Mouse (Mus musculus): ENCODE results near the gene Mecr. TPM values are rescaled to one million over a fixed set of nuclear protein-coding genes. Genes with fewer than 3 reads are reported as not detected.
"Not testable (repeated sequence)": the region's sequence is repeated elsewhere in the genome, so short reads cannot be mapped to it uniquely, and the experiment has no call there.

Gene Mecr
- total RNA-seq (2021), result 100 to 1,000 TPM in 1 of 2 experiments, 10 to 100 TPM in 1; 94.4 to 162 TPM
- long read RNA-seq, experiment 1, transcript Mecr-201 (10 exons, 1,337 nt), result major isoform, 98 of 109 reads
- long read RNA-seq, experiment 1, partial matches to known transcripts, result 0 of 109 reads
- long read RNA-seq, experiment 1, other reads (novel, unspliced or antisense), result 11 of 109 reads
- long read RNA-seq, experiment 2, transcript Mecr-201 (10 exons, 1,337 nt), result major isoform, 159 of 175 reads
- long read RNA-seq, experiment 2, partial matches to known transcripts, result 4 of 175 reads
- long read RNA-seq, experiment 2, other reads (novel, unspliced or antisense), result 10 of 175 reads

DNA sequence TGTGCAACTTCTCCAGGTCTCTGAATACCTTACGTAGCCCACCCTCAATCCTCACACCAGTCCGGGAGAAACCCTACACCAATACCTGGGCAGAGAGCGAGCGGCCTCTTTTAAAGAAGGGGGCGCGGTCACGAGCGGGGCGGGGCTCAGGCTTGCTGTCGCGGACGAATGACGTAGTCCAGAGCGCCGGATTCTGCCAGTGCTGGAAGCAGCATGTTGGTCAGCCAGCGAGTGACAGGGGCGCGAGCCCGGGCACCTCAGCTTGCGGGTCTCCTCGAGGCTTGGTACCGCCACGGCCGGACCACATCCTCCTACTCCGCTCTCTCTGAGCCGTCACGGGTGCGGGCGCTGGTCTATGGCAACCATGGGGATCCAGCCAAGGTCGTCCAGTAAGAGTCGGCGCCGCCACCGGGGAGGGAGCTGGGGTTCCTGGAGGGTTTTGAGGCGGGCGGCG lies at the start of gene Mecr:
Gene Mecr, plus strand, starts transcription at position 181 of the 454 bp plus-strand sequence.
- DNase-seq (ENCODE audit: low spot score in 2 of 2), result peak; percentile 95 to 97

DNA sequence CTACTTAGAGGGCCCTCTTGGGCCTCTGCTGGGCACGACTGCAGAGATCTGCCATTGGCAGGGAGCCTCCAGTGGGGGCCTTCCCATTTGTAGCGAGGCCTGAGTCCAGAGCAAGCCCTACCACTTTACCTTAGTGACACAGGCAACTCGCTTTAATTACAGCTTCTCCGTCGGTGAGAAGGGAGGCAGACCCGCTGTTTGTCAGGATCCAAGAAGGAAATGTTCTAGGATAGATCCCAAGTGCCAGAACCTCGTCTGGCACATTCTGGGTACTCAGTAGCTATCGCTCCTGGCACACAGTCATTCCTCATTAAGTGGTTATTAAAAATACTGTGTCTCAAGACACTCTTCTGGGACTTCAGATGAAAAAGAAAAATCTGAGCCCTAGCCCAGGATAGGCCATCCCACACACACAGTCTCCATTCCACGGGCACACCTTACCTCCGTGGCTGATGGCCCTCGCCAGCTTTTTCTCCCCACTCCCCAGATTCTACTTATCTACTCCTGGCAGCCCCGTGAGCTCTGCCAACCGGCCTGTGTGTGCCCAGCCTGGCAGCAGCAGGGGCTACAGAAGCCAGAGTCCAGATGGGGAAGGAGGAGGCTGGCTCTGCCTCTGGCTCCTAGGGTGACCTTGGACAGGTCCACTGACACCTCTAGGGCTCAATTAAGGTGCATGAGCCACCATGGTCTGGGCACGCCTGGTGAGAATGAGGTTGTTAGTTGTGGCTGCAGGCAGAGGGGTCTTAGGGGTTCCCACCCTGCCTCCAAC lies 46.8 kb upstream of the Mecr start:
- DNase-seq (ENCODE audit: low spot score in 2 of 2), result no peak

DNA sequence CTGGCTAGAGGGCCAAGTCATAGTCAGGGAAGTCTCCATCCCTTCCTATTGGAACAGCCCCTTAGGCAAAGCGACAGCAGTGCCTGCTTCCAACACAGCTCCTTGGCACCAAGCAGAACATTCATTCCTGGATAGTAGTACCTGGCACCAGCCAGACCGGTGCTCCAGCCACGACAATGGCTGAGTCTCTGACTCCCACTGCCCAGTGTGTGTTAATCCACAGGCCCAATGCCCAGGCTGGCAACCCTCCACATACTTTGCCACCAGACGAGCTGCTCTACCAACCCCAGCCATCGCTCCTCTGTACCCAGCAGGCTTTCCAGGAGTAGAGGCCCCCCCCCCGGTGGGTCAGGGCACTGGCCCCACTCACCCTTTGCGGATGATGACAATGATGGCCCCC lies 45.8 kb upstream of the Mecr start:
- DNase-seq (ENCODE audit: low spot score in 2 of 2), result no peak

DNA sequence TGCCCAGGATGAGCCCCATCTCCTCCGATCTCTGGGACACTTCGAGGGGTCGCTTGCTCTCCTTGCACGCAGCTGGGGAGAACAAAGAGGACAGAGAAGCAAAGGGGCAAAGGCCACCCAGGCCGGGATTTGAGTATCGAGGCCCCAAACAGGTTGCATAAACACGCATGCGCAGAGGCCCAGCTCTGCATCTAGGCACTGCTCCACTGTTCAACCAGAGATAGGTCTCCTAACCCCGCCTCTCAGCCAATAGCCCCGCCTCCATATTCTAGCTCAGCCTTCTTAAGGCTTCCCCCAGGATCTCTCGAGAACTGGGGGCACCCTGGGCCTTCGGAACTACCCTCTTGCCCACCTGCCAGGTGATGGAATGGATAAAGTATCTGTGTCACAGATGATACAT lies 45.4 kb upstream of the Mecr start:
- DNase-seq (ENCODE audit: low spot score in 2 of 2), result no peak

DNA sequence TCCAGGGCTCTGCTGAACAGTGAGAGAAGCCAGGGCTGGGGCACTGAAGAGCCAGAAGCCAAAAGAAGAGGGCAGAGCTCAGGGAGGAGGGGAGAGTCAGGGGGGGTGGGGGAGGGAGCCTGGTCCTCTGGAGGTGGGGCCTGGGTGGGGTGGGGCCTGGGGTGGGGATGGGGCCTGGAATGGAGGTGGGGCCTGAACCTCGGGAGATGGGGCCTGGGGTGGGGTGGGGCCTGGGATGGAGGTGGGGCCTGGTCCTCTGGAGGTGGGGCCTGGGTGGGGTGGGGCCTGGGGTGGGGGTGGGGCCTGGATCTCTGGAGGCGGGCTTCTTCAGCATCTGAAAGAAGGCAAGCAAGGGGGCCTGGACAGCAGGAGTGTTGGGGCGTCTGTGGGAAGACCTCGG lies 44.3 kb upstream of the Mecr start:
- no peak for DNase-seq (ENCODE audit: low spot score in 2 of 2)

DNA sequence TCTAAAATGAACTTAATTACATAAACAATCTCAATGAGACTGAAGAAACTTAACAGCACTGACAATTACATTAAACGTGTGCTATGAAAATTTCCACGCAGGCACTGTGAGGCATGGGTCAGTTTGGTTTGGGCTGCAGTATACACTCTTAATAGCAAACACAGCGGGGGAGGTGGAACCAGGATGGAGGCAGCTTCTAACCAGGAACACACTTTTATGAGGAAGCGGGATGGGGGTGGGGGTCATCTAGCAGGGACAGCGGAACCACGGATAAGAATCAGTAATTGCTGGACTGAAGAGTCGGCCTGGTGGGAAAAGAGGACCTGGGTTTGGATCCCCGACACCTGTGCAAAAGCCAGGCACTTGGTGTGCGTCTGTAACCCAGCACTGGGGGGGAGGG lies 39.4 kb upstream of the Mecr start:
- DNase-seq (ENCODE audit: low spot score in 2 of 2), result no peak

DNA sequence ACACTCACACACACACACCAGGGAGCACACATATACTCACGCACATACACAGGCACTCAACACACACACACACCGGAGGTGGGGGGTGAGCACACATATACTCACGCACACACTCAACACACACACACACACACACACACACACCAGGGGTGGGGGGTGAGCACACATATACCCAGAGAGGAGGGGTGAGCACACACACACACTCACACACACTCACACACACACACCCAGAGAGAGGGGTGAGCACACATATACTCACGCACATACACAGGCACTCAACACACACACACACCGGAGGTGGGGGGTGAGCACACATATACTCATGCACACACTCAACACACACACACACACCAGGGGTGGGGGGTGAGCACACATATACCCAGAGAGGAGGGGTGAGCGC lies 38.5 kb upstream of the Mecr start:
- DNase-seq (ENCODE audit: low spot score in 2 of 2), result not testable (repeated sequence)

DNA sequence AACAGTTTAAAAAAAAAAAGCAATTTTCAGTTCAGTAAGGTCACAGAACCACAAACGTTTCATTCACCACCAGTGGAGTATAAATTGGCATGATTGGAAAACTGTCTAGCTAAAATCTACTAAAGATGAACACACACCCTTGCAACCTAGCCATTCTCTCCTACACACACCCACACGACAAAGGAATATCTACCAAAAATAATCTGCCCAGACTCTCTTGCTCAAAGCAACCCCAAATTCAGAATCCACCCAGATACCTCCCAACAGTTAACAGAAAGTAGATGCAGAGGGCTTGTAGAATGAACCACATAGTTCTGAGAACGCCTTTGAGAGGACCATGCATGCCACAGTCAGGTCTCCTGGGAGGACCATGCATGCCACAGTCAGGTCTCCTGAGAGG lies 38.0 kb upstream of the Mecr start:
- DNase-seq (ENCODE audit: low spot score in 2 of 2), result no peak

DNA sequence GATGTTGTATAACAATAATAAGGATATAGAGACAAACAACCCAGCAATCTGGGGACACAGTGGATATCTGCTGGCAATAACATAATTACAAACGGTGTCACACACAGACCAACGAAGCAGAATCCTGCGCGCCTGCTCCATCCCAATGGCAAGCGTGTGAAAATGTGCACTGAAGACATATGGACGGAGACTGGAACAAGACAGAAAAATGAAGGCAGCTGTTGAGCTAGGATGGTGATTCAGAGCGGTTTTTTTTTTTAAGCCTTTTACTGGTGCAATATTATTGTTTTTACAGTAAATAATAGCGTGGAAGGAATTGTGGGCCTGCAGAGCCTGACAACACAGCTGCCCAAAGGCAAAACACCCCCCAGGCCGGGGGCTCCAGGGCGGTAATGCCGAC lies 30.8 kb upstream of the Mecr start:
- no peak for DNase-seq (ENCODE audit: low spot score in 2 of 2)

DNA sequence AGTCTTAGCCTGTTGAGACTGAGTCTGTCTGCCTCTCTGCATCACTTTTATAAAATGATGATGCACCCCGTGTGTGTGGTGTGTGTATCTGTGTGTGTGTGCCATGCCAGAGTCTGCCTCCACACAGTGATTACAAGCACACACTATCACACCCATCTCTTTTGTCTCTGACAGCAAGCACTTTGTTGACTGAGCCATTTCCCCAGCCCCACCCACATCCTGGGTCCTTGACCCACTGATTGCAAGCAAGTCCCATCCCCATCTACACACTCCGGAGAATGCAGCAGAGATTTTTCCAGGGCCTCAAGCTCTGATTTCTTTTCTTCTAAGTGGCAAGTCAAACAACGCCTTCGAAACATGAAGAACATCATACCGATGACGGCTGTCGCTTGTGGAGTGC lies 29.5 kb upstream of the Mecr start:
- DNase-seq (ENCODE audit: low spot score in 2 of 2), result no peak

DNA sequence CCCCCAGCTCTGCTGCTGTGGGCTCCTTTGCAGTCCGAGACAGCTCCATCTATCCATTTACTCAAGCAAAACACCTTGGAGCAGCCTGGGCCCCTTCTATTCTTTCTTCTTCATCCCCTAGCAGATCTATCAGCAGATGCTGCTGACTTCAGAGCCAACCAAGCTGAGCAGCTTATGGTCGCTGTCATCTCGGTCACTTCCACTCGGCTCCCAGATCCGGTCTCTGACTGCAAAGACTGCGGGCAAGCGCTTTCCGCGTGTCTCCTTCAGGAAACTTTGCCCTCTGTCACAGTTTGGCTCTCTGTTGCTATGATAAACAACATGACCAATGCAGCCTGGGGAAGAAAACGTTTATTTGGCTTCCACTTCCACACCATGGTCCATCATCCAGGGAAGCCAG lies 28.4 kb upstream of the Mecr start:
- no peak for DNase-seq (ENCODE audit: low spot score in 2 of 2)

DNA sequence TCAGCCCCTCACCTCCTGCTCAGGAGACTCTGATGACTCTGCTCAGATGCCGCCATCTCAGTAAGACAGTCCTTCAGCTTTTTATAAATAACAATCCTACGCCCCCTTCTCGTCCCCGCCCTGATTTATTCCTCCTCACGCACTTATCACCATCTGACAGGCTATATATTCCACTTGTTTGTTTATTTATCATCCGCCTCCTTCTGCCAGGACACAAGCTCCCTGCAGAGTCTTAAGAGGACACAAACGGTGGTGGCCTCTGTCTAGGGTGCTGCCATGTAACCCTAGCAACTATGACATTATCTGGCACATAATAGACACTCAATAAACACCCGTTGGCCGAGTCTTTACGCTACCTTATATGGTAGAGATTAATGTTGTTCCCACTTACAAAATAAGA lies 27.5 kb upstream of the Mecr start:
- no peak for DNase-seq (ENCODE audit: low spot score in 2 of 2)

DNA sequence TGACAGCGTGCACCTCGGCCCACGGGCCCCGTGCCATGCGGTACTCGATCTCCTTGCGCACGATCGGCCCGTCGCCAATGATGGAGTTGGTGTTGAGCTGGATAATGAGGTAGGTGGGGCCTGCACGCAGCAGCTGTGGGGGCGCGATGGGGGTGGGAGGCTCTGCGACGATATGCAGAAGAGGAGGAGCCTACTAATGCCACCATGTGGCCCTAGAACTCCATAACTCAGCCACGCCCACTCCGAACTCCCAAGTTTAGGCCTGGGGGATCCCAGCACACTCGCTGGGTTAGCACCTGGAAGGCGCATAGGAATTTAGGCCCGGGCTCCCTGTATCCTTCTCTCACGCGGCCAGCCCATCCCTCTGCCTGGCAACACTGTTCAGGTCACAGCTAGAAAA lies 24.3 kb upstream of the Mecr start:
- no peak for DNase-seq (ENCODE audit: low spot score in 2 of 2)

DNA sequence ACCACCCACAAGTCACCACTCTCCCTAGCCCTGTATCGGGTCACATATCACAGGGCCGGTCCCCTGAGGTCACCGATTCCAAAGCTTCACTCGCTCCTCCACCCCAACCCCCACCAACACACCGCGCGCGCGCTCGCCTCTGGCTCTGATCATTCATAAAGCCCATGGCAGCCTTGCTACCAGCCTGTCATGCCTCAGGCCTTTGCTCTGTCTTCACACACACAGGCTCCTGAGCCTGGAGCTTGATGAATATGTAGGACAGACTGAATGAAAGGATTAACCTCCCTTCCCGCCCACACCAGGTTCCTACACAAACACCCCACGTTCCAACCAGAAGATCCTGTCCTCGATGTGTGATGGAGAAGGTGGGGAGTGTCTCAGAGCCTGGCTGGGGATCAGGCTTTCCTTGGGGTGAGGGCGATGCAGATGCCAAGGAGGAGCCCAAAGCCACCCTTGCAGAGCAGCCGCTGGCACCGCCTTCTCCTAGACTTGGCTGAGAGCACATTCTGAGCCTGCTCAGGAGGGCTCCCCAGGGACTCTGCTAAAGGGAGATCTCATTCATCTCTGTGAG lies 22.0 kb upstream of the Mecr start:
- DNase-seq (ENCODE audit: low spot score in 2 of 2), result no peak

DNA sequence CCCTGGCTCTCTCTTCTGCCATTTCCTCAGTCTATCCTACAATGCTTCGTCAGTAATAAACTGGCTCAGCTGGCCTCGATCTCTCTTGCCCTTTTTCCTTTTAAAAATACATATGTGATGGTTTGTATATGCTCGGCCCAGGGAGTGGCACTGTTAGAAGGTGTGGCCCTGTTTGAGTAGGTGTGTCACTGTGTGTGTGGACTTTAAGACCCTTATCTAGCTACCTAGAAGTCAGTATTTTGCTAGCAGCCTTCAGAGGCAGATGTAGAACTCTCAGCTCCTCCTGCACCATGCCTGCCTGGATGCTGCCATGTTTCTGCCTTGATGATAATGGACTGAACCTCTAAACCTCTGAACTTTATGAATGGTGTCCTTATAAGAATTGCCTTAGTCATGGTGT lies 20.7 kb upstream of the Mecr start:
- DNase-seq (ENCODE audit: low spot score in 2 of 2), result no peak

DNA sequence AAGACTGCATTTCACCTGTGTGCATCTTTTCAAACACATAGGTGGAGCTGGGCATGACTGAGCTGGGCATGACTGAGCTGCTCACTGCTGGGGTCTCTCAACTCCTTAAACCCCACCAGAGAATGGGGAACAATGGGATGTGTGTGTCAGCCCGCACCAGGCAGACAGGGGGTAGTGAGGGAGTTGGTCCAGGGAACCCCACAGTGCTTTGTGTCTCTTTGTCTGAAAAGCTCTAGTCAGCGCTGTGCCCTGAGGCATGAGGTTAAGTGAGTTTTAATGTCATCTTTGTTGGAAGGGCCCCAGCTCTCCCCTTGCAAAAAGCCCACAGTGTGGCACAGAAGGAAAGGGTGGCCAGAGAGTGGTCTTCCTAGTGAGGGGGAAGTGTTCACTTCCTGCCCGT lies 18.3 kb upstream of the Mecr start:
- no peak for DNase-seq (ENCODE audit: low spot score in 2 of 2)

DNA sequence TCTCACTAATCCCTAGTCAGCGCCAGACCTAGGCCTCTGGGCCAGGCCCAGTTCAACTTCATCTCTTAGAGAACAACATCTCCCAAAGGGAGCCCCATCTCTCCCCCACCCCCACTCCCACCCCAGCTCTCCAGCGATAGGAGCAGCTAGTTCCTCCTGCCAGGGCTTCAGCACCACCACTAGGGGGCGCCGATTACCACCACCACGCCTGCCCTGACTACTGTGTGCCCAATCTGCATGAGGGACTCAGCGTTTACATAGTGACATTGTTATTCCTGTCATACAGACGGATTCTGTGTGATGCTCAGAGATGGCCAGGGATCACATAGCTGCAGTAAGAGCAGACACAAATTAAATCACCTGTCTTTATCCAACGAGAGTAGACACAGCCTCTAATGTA lies 17.4 kb upstream of the Mecr start:
- peak; percentile 59 to 67 for DNase-seq (ENCODE audit: low spot score in 2 of 2)

DNA sequence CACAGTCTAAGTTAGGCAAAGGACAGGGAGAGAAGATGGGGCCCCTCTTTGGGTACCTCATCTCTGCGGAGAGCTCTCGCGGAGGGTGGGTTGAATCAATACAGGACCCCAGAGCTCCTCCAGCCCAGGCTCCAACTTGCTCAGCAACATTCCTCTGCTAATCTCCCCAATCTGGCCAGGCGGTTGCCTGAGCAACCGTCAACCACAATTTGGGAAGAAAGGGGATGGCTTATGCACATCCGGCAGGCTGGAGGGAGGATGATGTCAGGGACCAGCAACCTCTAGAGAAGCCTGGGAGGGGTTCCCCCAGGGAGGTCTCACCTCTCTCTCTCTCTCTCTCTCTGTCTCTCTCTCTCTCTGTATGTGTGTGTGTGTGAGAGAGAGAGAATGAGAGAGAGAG lies 16.4 kb upstream of the Mecr start:
- no peak for DNase-seq (ENCODE audit: low spot score in 2 of 2)

DNA sequence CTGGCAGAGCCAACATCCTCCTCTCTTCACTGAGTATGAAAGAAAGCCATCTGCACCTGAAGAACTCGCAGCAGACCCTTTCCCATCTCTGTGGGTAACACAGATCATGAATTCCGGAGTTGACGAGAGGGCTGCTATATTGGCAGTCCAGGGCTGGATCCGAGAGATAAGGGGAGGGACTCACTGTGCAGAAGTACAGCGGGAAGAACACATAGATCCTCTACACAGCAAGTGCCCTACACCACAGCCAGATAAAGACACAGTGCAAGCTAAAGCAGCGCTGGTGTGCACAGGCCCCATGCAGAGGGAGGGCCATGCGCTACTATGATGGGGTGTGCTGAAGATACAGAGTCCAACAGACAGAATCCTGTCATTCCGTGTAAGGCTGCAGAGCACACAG lies 14.1 kb upstream of the Mecr start:
- DNase-seq (ENCODE audit: low spot score in 2 of 2), result no peak

DNA sequence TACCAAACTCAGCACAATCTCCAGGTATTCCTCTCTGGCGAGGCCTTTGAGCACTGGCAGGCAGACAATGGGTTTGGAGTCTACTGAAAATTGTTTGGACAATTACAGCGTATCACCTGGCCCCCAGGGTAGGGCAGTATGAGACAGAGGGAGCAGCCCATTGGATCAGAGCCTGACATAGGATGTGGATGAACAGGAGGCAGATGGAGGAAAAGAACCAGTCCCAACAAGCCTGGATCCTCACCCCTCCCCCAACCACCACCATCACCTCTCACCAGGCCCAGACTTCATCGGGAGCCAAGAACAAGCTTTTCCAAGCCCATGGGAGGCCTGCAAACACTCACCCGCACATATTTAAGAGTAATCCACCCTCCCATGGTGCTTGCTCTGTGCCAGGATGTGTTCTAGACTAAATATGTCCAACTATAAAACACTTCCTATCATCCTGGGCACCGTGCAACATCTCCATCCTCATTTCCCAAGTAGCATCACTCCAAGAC lies 11.7 kb upstream of the Mecr start:
- no peak for DNase-seq (ENCODE audit: low spot score in 2 of 2)

DNA sequence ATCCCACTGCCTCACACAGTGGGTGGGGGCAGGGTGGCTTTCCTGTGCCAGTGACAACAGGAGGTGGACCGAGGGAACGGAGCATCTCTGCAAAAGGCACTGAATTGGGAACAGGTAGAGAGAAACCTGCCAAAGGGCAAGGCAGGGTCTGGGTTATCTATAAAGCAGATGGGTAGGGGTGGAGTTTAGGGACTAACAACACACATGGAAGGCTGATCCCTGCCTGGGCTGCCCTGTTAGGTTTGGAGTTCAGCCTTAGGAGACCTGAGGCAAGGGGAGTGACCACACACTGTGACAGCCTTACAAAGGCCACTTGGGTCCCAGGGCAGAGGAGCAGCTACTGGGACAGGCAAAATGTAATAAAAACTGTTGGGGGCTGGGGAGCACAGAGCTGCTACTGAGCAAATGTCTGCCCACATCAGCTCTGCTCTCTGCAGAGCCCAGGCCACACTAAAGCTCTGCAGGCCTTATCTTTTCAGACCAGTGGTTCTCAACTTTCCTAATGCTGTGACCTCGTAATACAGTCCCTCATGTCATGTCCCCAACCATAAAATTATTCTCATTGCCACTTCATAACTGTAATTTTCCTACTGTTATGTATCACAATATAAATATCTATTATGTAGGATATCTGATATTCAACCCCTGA lies 10.4 kb upstream of the Mecr start:
- no peak for DNase-seq (ENCODE audit: low spot score in 2 of 2)

All from adrenal gland, adult 18-20 months (tissue).